ENCODE assay signal across 18 mouse cellular contexts in genomic region chr1:42709024-42709423, GRCm38 (mm10). TPM values are rescaled to one million over a fixed set of nuclear protein-coding genes. Genes with fewer than 3 reads are reported as not detected.
A peak's percentile ranks its signal among the peaks of the same experiment; 100 is the strongest.
DNase-seq lines count a peak whose midpoint lies in the region; ATAC-seq and TF ChIP-seq lines count a peak whose summit lies in the region.
"Had no signal": no experiment of that assay in that cellular context is flagged by ENCODE, and none has a peak within 500 bp of the region (broad histone marks: within the 10 kb centered on the region; RNA-seq: fewer than 3 reads in every experiment).

No protein-coding gene starts in this region.

- no peak for TF ChIP-seq CTCF in kidney, adult 2 months (conservative IDR thresholded peaks at IDR 0.05; ENCODE audit: insufficient read depth, insufficient read length, low read depth, low read length)

- ATAC-seq in forebrain, embryonic 12.5 days (ENCODE audit: low FRiP score): no peak
- no peak for ATAC-seq in hindbrain, embryonic 14.5 days (ENCODE audit: low FRiP score)
- no peak for ATAC-seq in midbrain, embryonic 15.5 days (replicated peaks)
- ATAC-seq: intestine, postnatal 0 days had no signal

- H3K27me3 ChIP-seq in kidney, adult 2 months (replicated peaks; ENCODE audit: control insufficient read depth, insufficient read depth, low read length): 0 out of 2 replicates have a peak, but pooled peaks cover 1% of the 10 kb centered on the region
- peaks cover 22% of the 10 kb centered on the region for H3K27me3 ChIP-seq in forebrain, embryonic 12.5 days
- no peaks in the 10 kb centered on the region for H3K27me3 ChIP-seq in hindbrain, embryonic 14.5 days (ENCODE audit: control insufficient read depth, insufficient read depth, low read length)
- no peaks in the 10 kb centered on the region for H3K27me3 ChIP-seq in midbrain, embryonic 15.5 days (replicated peaks)

- DNase-seq in kidney, adult 2 months: peak; percentile 7
- no peak for DNase-seq in kidney, adult 11 months
- peak; percentile 26 for DNase-seq in hindbrain, embryonic 14.5 days (ENCODE audit: low spot score)
- DNase-seq in heart, postnatal 14 days: no peak
- no peak for DNase-seq in thymus, postnatal 25 days
- DNase-seq in retina, embryonic 14.5 days (ENCODE audit: low spot score): no peak
- DNase-seq: adrenal gland, adult 8-10 months; cerebellum, adult 9-11 months; heart, adult 18-20 months; lung, postnatal 36 days; right cerebral cortex, postnatal 4 days; thymus, adult 18-20 months had no signal

- H3K4me3 ChIP-seq in kidney, adult 2 months (ENCODE audit: insufficient read depth, low read depth, low read length): no peak overlapping the region
- H3K4me3 ChIP-seq in forebrain, embryonic 12.5 days (replicated peaks): peak overlapping the region; percentile 56
- H3K4me3 ChIP-seq in hindbrain, embryonic 14.5 days (replicated peaks; ENCODE audit: low read length): no peak overlapping the region
- 0 out of 2 replicates have a peak overlapping the region, but pooled peaks have one; percentile 2 for H3K4me3 ChIP-seq in midbrain, embryonic 15.5 days

- peak overlapping the region; percentile 72 for H3K4me2 ChIP-seq in forebrain, embryonic 12.5 days
- peak overlapping the region; percentile 79; the same call in 1 of the 2 replicates for H3K4me2 ChIP-seq in hindbrain, embryonic 14.5 days (replicated peaks)
- peak overlapping the region; percentile 69; the same call in 1 of the 2 replicates for H3K4me2 ChIP-seq in midbrain, embryonic 15.5 days

- intact Hi-C loops in heart, postnatal 14 days (cut with DNase I): no loop called here

- H3K9me3 ChIP-seq in forebrain, embryonic 12.5 days: no peaks in the 10 kb centered on the region
- no peaks in the 10 kb centered on the region for H3K9me3 ChIP-seq in hindbrain, embryonic 14.5 days (ENCODE audit: control insufficient read depth, low read length)
- no peaks in the 10 kb centered on the region for H3K9me3 ChIP-seq in midbrain, embryonic 15.5 days

- H3K4me1 ChIP-seq in kidney, adult 2 months (ENCODE audit: control insufficient read depth, insufficient read depth, low read length): peaks cover 6% of the 10 kb centered on the region
- H3K4me1 ChIP-seq in forebrain, embryonic 12.5 days: peaks cover 82% of the 10 kb centered on the region
- H3K4me1 ChIP-seq in hindbrain, embryonic 14.5 days (replicated peaks; ENCODE audit: control insufficient read depth, insufficient read depth, low read length): peaks cover 53% of the 10 kb centered on the region
- peaks cover 83% of the 10 kb centered on the region for H3K4me1 ChIP-seq in midbrain, embryonic 15.5 days

- TF ChIP-seq POLR2A in kidney, adult 2 months (IDR thresholded peaks at IDR 0.05; ENCODE audit: low read depth, low read length): no peak

- peak overlapping the region; percentile 76 for H3K27ac ChIP-seq in kidney, adult 2 months (ENCODE audit: insufficient read depth, low read depth, low read length)
- H3K27ac ChIP-seq in forebrain, embryonic 12.5 days: peak overlapping the region; percentile 84
- no peak overlapping the region for H3K27ac ChIP-seq in hindbrain, embryonic 14.5 days
- H3K27ac ChIP-seq in midbrain, embryonic 15.5 days: peak overlapping the region; percentile 45; the same call in 1 of the 2 replicates
- H3K27ac ChIP-seq: liver, embryonic 14.5 days had no signal

- no peaks in the 10 kb centered on the region for H3K36me3 ChIP-seq in kidney, adult 2 months (ENCODE audit: control insufficient read depth, insufficient read depth, low read length)
- H3K36me3 ChIP-seq in forebrain, embryonic 12.5 days (replicated peaks): peaks cover 19% of the 10 kb centered on the region; the same call in 1 of the 2 replicates
- no peaks in the 10 kb centered on the region for H3K36me3 ChIP-seq in hindbrain, embryonic 14.5 days (replicated peaks; ENCODE audit: control insufficient read depth, insufficient read depth)
- H3K36me3 ChIP-seq in midbrain, embryonic 15.5 days (replicated peaks): no peaks in the 10 kb centered on the region

- WGBS in kidney, adult 2 months: 28% methylated on average over 1 of the region's 1 CpGs
- WGBS in forebrain, embryonic 12.5 days: 8% methylated on average over 1 of the region's 1 CpGs
- 13% methylated on average over 1 of the region's 1 CpGs for WGBS in hindbrain, embryonic 14.5 days
- WGBS in midbrain, embryonic 15.5 days: 20% methylated on average over 1 of the region's 1 CpGs

- peak overlapping the region; percentile 81 for H3K9ac ChIP-seq in forebrain, embryonic 12.5 days
- 0 out of 2 replicates have a peak overlapping the region, but pooled peaks have one; percentile 16 for H3K9ac ChIP-seq in hindbrain, embryonic 14.5 days
- H3K9ac ChIP-seq in midbrain, embryonic 15.5 days: 0 out of 2 replicates have a peak overlapping the region, but pooled peaks have one; percentile 8
- H3K9ac ChIP-seq: liver, embryonic 14.5 days had no signal

RNA-seq across cellular contexts. Expression of gene Pou3f3, which starts 13.5 kb away (rescaled TPM):
- 14.4 and 18.0 TPM in 2 replicates for polyA plus RNA-seq in kidney, adult 2 months (2012; rRNA removed)
- polyA plus RNA-seq in forebrain, embryonic 12.5 days (2016; fragmentation: Nextera tagmentation; extraction: Ambion mirVana): 38.2 and 46.0 TPM in 2 replicates
- 10.6 and 11.5 TPM in 2 replicates for polyA plus RNA-seq in hindbrain, embryonic 14.5 days (2014; fragmentation: Nextera tagmentation; extraction: Ambion mirVana)
- 19.0 and 21.3 TPM in 2 replicates for polyA plus RNA-seq in midbrain, embryonic 15.5 days (2015; fragmentation: Nextera tagmentation; extraction: Ambion mirVana)
- total RNA-seq in heart, postnatal 14 days (2021): not detected
- total RNA-seq: gastrocnemius, adult 18-20 months had no signal
- polyA plus RNA-seq: heart, postnatal 0 days had no signal

Comparison
In these comparisons a context has a peak if more than half of its experiments do, and no peak if none do; other contexts are left out.
1. DNase-seq: peak in kidney, adult 2 months (single experiment) and hindbrain, embryonic 14.5 days (single experiment); none in kidney, adult 11 months (single experiment), heart, postnatal 14 days (0 of 2), thymus, postnatal 25 days (single experiment) and retina, embryonic 14.5 days (single experiment).
2. H3K4me3 ChIP-seq: peak in forebrain, embryonic 12.5 days (single experiment) and midbrain, embryonic 15.5 days (single experiment); none in kidney, adult 2 months (single experiment) and hindbrain, embryonic 14.5 days (single experiment).
3. H3K9ac ChIP-seq: peak in every context shown above with its lines; median percentile 81 in forebrain, embryonic 12.5 days; 16 in hindbrain, embryonic 14.5 days; 8 in midbrain, embryonic 15.5 days.
4. Peak in every context shown above with its lines, with median percentiles within 50 percentile points of each other: H3K4me2 ChIP-seq.